Mouse (Mus musculus): ENCODE measurements around the gene 4930432K21Rik. TPM values are rescaled to one million over a fixed set of nuclear protein-coding genes. Genes with fewer than 3 reads are reported as not detected.

Gene 4930432K21Rik
- polyA plus RNA-seq, 1 experiment from 2014 or later = 2.0 TPM

- no peak overlapping the region for H3K27ac ChIP-seq
- H3K4me1 ChIP-seq = no peaks in the 10 kb centered on the region
- 93% methylated on average over 4 of the region's 4 CpGs for WGBS
- ATAC-seq (replicated peaks; ENCODE audit: low FRiP score) = no peak
- H3K27me3 ChIP-seq = no peaks in the 10 kb centered on the region
- H3K4me3 ChIP-seq (replicated peaks) = no peak overlapping the region
- peaks cover 6% of the 10 kb centered on the region; the same call in 1 of the 2 replicates for H3K36me3 ChIP-seq
- no peaks in the 10 kb centered on the region for H3K9me3 ChIP-seq (replicated peaks)
- no peak overlapping the region for H3K9ac ChIP-seq
- H3K4me2 ChIP-seq = no peak overlapping the region
Measured at GRCm38 (mm10) chr8:84157620-84158019, 9.8 kb downstream of the 4930432K21Rik start.

GRCm38 (mm10) chr8:84167696-84168095 lies 19.9 kb downstream of the 4930432K21Rik start:
- no peak overlapping the region for H3K9ac ChIP-seq
- no peak overlapping the region for H3K4me2 ChIP-seq
- H3K27me3 ChIP-seq = no peaks in the 10 kb centered on the region
- no peak for ATAC-seq (replicated peaks; ENCODE audit: low FRiP score)
- H3K27ac ChIP-seq = no peak overlapping the region
- peaks cover 33% of the 10 kb centered on the region for H3K36me3 ChIP-seq
- H3K4me1 ChIP-seq = no peaks in the 10 kb centered on the region
- no peak overlapping the region for H3K4me3 ChIP-seq (replicated peaks)
- 97% methylated on average over 2 of the region's 2 CpGs for WGBS
- no peaks in the 10 kb centered on the region for H3K9me3 ChIP-seq (replicated peaks)

GRCm38 (mm10) chr8:84170096-84170495 lies 22.3 kb downstream of the 4930432K21Rik start:
- no peak overlapping the region for H3K27ac ChIP-seq
- ATAC-seq (replicated peaks; ENCODE audit: low FRiP score) = no peak
- no peaks in the 10 kb centered on the region for H3K4me1 ChIP-seq
- no peak overlapping the region for H3K9ac ChIP-seq
- no peak overlapping the region for H3K4me2 ChIP-seq
- peaks cover 45% of the 10 kb centered on the region for H3K36me3 ChIP-seq
- no peaks in the 10 kb centered on the region for H3K27me3 ChIP-seq
- no peak overlapping the region for H3K4me3 ChIP-seq (replicated peaks)
- WGBS = 92% methylated on average over 5 of the region's 5 CpGs
- H3K9me3 ChIP-seq (replicated peaks) = no peaks in the 10 kb centered on the region

- Histone ChIP-seq H3K4me3 (replicated peaks) (no peak overlapping the region), H3K9ac (no peak overlapping the region), H3K27me3 (no peaks in the 10 kb centered on the region), H3K27ac (no peak overlapping the region), H3K4me2 (no peak overlapping the region), H3K36me3 (peaks cover 55% of the 10 kb centered on the region), H3K9me3 (replicated peaks) (no peaks in the 10 kb centered on the region), H3K4me1 (peaks cover 30% of the 10 kb centered on the region)
- 83% methylated on average over 6 of the region's 6 CpGs for WGBS
- no peak for ATAC-seq (replicated peaks; ENCODE audit: low FRiP score)
Measured at GRCm38 (mm10) chr8:84173861-84174260, 26.0 kb downstream of the 4930432K21Rik start.

GRCm38 (mm10) chr8:84176560-84176959 lies 28.7 kb downstream of the 4930432K21Rik start:
- no peaks in the 10 kb centered on the region for H3K9me3 ChIP-seq (replicated peaks)
- H3K4me1 ChIP-seq = peaks cover 57% of the 10 kb centered on the region
- H3K27me3 ChIP-seq = no peaks in the 10 kb centered on the region
- WGBS = 7% methylated on average over 3 of the region's 3 CpGs
- H3K27ac ChIP-seq = peak overlapping the region; percentile 49; the same call in 1 of the 2 replicates
- H3K4me2 ChIP-seq = peak overlapping the region; percentile 27
- peaks cover 40% of the 10 kb centered on the region for H3K36me3 ChIP-seq
- no peak for ATAC-seq (replicated peaks; ENCODE audit: low FRiP score)
- H3K9ac ChIP-seq = 0 out of 2 replicates have a peak overlapping the region, but pooled peaks have one; percentile 18
- no peak overlapping the region; the same call in 1 of the 2 replicates for H3K4me3 ChIP-seq (replicated peaks)

GRCm38 (mm10) chr8:84177405-84177804 lies 29.6 kb downstream of the 4930432K21Rik start:
- H3K9me3 ChIP-seq (replicated peaks) = no peaks in the 10 kb centered on the region
- no peak overlapping the region for H3K9ac ChIP-seq
- no peak overlapping the region for H3K4me2 ChIP-seq
- ATAC-seq (replicated peaks; ENCODE audit: low FRiP score) = no peak
- H3K4me1 ChIP-seq = peaks cover 66% of the 10 kb centered on the region
- WGBS = 84% methylated on average over 3 of the region's 3 CpGs
- H3K36me3 ChIP-seq = peaks cover 31% of the 10 kb centered on the region
- no peak overlapping the region for H3K4me3 ChIP-seq (replicated peaks)
- H3K27me3 ChIP-seq = no peaks in the 10 kb centered on the region
- no peak overlapping the region for H3K27ac ChIP-seq

GRCm38 (mm10) chr8:84178592-84178991 lies 30.8 kb downstream of the 4930432K21Rik start:
- peak overlapping the region; percentile 90; the same call in 1 of the 2 replicates for H3K27ac ChIP-seq
- WGBS = 68% methylated on average over 8 of the region's 8 CpGs
- peaks cover 19% of the 10 kb centered on the region for H3K36me3 ChIP-seq

GRCm38 (mm10) chr8:84179946-84180345 lies 32.1 kb downstream of the 4930432K21Rik start:
- peaks cover 82% of the 10 kb centered on the region for H3K4me1 ChIP-seq
- peak overlapping the region; percentile 25 for H3K4me3 ChIP-seq (replicated peaks)
- H3K4me2 ChIP-seq = peak overlapping the region; percentile 57
- H3K27me3 ChIP-seq = no peaks in the 10 kb centered on the region
- 15% methylated on average over 4 of the region's 4 CpGs for WGBS
- peaks cover 11% of the 10 kb centered on the region for H3K36me3 ChIP-seq
- peak overlapping the region; percentile 90 for H3K27ac ChIP-seq
- peak overlapping the region; percentile 48 for H3K9ac ChIP-seq
- ATAC-seq (replicated peaks; ENCODE audit: low FRiP score) = peak; percentile 17; the same call in 1 of the 2 replicates
- no peaks in the 10 kb centered on the region for H3K9me3 ChIP-seq (replicated peaks)

More at GRCm38 (mm10) chr8:84178592-84178991, 30.8 kb downstream of the 4930432K21Rik start:
- Histone ChIP-seq H3K9ac (no peak overlapping the region), H3K4me2 (no peak overlapping the region), H3K9me3 (replicated peaks) (no peaks in the 10 kb centered on the region), H3K27me3 (no peaks in the 10 kb centered on the region), H3K4me3 (replicated peaks) (no peak overlapping the region), H3K4me1 (peaks cover 73% of the 10 kb centered on the region)
- no peak for ATAC-seq (replicated peaks; ENCODE audit: low FRiP score)

- ATAC-seq (replicated peaks; ENCODE audit: low FRiP score) = peak; percentile 59
- Histone ChIP-seq H3K9me3 (replicated peaks) (no peaks in the 10 kb centered on the region), H3K4me2 (peak overlapping the region; percentile 57), H3K27me3 (no peaks in the 10 kb centered on the region), H3K27ac (peak overlapping the region; percentile 90), H3K4me1 (peaks cover 79% of the 10 kb centered on the region), H3K36me3 (peaks cover 5% of the 10 kb centered on the region), H3K9ac (peak overlapping the region; percentile 48), H3K4me3 (replicated peaks) (peak overlapping the region; percentile 25)
- 3% methylated on average over 16 of the region's 16 CpGs for WGBS
Measured at GRCm38 (mm10) chr8:84180530-84181190, 32.8 kb downstream of the 4930432K21Rik start.

- H3K4me2 ChIP-seq = peak overlapping the region; percentile 86
- H3K4me3 ChIP-seq (replicated peaks) = peak overlapping the region; percentile 71
- peak overlapping the region; percentile 91 for H3K27ac ChIP-seq
- no peak for ATAC-seq (replicated peaks; ENCODE audit: low FRiP score)
- WGBS = 36% methylated on average over 4 of the region's 4 CpGs
- H3K36me3 ChIP-seq = no peaks in the 10 kb centered on the region
- peak overlapping the region; percentile 91 for H3K9ac ChIP-seq
- no peaks in the 10 kb centered on the region for H3K9me3 ChIP-seq (replicated peaks)
- H3K27me3 ChIP-seq = no peaks in the 10 kb centered on the region
- H3K4me1 ChIP-seq = peaks cover 70% of the 10 kb centered on the region
Measured at GRCm38 (mm10) chr8:84182833-84183232, 35.0 kb downstream of the 4930432K21Rik start.

- H3K9ac ChIP-seq = peak overlapping the region; percentile 91
- peak overlapping the region; percentile 71 for H3K4me3 ChIP-seq (replicated peaks)
- peaks cover 64% of the 10 kb centered on the region for H3K4me1 ChIP-seq
- 0 out of 2 replicates have a peak, but pooled peaks have one; percentile 5 for ATAC-seq (replicated peaks; ENCODE audit: low FRiP score)
- no peaks in the 10 kb centered on the region for H3K9me3 ChIP-seq (replicated peaks)
- H3K27ac ChIP-seq = peak overlapping the region; percentile 91
- H3K27me3 ChIP-seq = no peaks in the 10 kb centered on the region
- 2% methylated on average over 87 of the region's 87 CpGs for WGBS
- peak overlapping the region; percentile 86 for H3K4me2 ChIP-seq
- H3K36me3 ChIP-seq = no peaks in the 10 kb centered on the region
Measured at GRCm38 (mm10) chr8:84183261-84184084, 35.6 kb downstream of the 4930432K21Rik start.

Measured in kidney, embryonic 15.5 days (tissue).